Mouse (Mus musculus): Measurements from ENCODE around the gene Olfr808. TPM values are rescaled to one million over a fixed set of nuclear protein-coding genes. Genes with fewer than 3 reads are reported as not detected.

Olfr808 gene
- total and polyA plus RNA-seq, 2 experiments from 2014 or later = not detected

- no peaks in the 10 kb centered on the region for H3K9me3 ChIP-seq (ENCODE audit: low read length)
- ATAC-seq (no peak), DNase-seq (no peak)
- no peak within 1 kb of the TSS for H3K9ac ChIP-seq
- no peaks in the 10 kb centered on the region for H3K27me3 ChIP-seq (ENCODE audit: insufficient read depth, low read length)
- no peak within 1 kb of the TSS for H3K4me3 ChIP-seq (ENCODE audit: low read depth, low read length)
- TF ChIP-seq CTCF (IDR thresholded peaks at IDR 0.05; ENCODE audit: low read depth) = no peak
- no peak within 1 kb of the TSS for H3K27ac ChIP-seq (ENCODE audit: low read depth, low read length)
- H3K4me1 ChIP-seq (ENCODE audit: insufficient read depth) = no peaks in the 10 kb centered on the region
- H3K4me2 ChIP-seq (ENCODE audit: low read depth) = no peak within 1 kb of the TSS
- 86% methylated on average over 4 of the region's 4 CpGs for WGBS
- no peaks in the 10 kb centered on the region for H3K36me3 ChIP-seq (ENCODE audit: insufficient read depth)
These were observed 39.0 kb downstream of the Olfr808 start, which contains the start of gene Olfr811 for GRCm38 (mm10) chr10:129804296-129804695. TSS of gene Olfr811 (minus strand) at chr10:129804396.

Small RNAs within 50 kb of the gene (microRNA-seq; reads per million reads assigned to microRNA genes)
- gene Gm24485 = 0 reads per million in 2 experiments

Other genes starting within 250 kb of the Olfr808 start
- gene Olfr791, start 243.7 kb upstream of the Olfr808 start, total RNA-seq (2014; rRNA removed) = not detected in 2 replicates
- gene Olfr791, start 243.7 kb upstream of the Olfr808 start, polyA plus RNA-seq (2015; fragmentation: Nextera tagmentation; extraction: Ambion mirVana) = not detected in 2 replicates
- not detected in 2 replicates for gene Olfr792, start 226.3 kb upstream of the Olfr808 start, total RNA-seq (2014; rRNA removed)
- not detected in 2 replicates for gene Olfr792, start 226.3 kb upstream of the Olfr808 start, polyA plus RNA-seq (2015; fragmentation: Nextera tagmentation; extraction: Ambion mirVana)
- 0.15 TPM in 1 of 2 replicates, not detected in the other for gene Olfr794, start 197.8 kb upstream of the Olfr808 start, total RNA-seq (2014; rRNA removed)
- gene Olfr794, start 197.8 kb upstream of the Olfr808 start, polyA plus RNA-seq (2015; fragmentation: Nextera tagmentation; extraction: Ambion mirVana) = not detected in 2 replicates
- not detected in 2 replicates for gene Olfr796, start 152.9 kb upstream of the Olfr808 start, total RNA-seq (2014; rRNA removed)
- not detected in 2 replicates for gene Olfr796, start 152.9 kb upstream of the Olfr808 start, polyA plus RNA-seq (2015; fragmentation: Nextera tagmentation; extraction: Ambion mirVana)
- not detected in 2 replicates for gene Olfr798, start 137.5 kb upstream of the Olfr808 start, total RNA-seq (2014; rRNA removed)
- not detected in 2 replicates for gene Olfr798, start 137.5 kb upstream of the Olfr808 start, polyA plus RNA-seq (2015; fragmentation: Nextera tagmentation; extraction: Ambion mirVana)
- not detected in 2 replicates for gene Olfr799, start 128.0 kb upstream of the Olfr808 start, total RNA-seq (2014; rRNA removed)
- gene Olfr799, start 128.0 kb upstream of the Olfr808 start, polyA plus RNA-seq (2015; fragmentation: Nextera tagmentation; extraction: Ambion mirVana) = not detected in 2 replicates
- 0.31 TPM in 1 of 2 replicates, not detected in the other for gene Olfr800, start 107.8 kb upstream of the Olfr808 start, total RNA-seq (2014; rRNA removed)
- not detected in 2 replicates for gene Olfr800, start 107.8 kb upstream of the Olfr808 start, polyA plus RNA-seq (2015; fragmentation: Nextera tagmentation; extraction: Ambion mirVana)
- not detected in 2 replicates for gene Olfr801, start 91.6 kb upstream of the Olfr808 start, total RNA-seq (2014; rRNA removed)
- not detected in 2 replicates for gene Olfr801, start 91.6 kb upstream of the Olfr808 start, polyA plus RNA-seq (2015; fragmentation: Nextera tagmentation; extraction: Ambion mirVana)
- not detected in 2 replicates for gene Olfr802, start 77.3 kb upstream of the Olfr808 start, total RNA-seq (2014; rRNA removed)
- 0.06 TPM in 1 of 2 replicates, not detected in the other for gene Olfr802, start 77.3 kb upstream of the Olfr808 start, polyA plus RNA-seq (2015; fragmentation: Nextera tagmentation; extraction: Ambion mirVana)
- gene Olfr803, start 71.2 kb upstream of the Olfr808 start, total RNA-seq (2014; rRNA removed) = not detected in 2 replicates
- gene Olfr803, start 71.2 kb upstream of the Olfr808 start, polyA plus RNA-seq (2015; fragmentation: Nextera tagmentation; extraction: Ambion mirVana) = not detected in 2 replicates
- gene Olfr804, start 62.3 kb upstream of the Olfr808 start, total RNA-seq (2014; rRNA removed) = not detected in 2 replicates
- not detected in 2 replicates for gene Olfr804, start 62.3 kb upstream of the Olfr808 start, polyA plus RNA-seq (2015; fragmentation: Nextera tagmentation; extraction: Ambion mirVana)
- gene Olfr805, start 36.1 kb upstream of the Olfr808 start, total RNA-seq (2014; rRNA removed) = not detected in 2 replicates
- not detected in 2 replicates for gene Olfr805, start 36.1 kb upstream of the Olfr808 start, polyA plus RNA-seq (2015; fragmentation: Nextera tagmentation; extraction: Ambion mirVana)
- gene Olfr806, start 23.6 kb upstream of the Olfr808 start, total RNA-seq (2014; rRNA removed) = not detected in 2 replicates
- not detected in 2 replicates for gene Olfr806, start 23.6 kb upstream of the Olfr808 start, polyA plus RNA-seq (2015; fragmentation: Nextera tagmentation; extraction: Ambion mirVana)
- gene Olfr807, start 7.7 kb upstream of the Olfr808 start, total RNA-seq (2014; rRNA removed) = not detected in 2 replicates
- not detected in 2 replicates for gene Olfr807, start 7.7 kb upstream of the Olfr808 start, polyA plus RNA-seq (2015; fragmentation: Nextera tagmentation; extraction: Ambion mirVana)
- not detected in 2 replicates for gene Olfr809, start 9.2 kb downstream of the Olfr808 start, total RNA-seq (2014; rRNA removed)
- gene Olfr809, start 9.2 kb downstream of the Olfr808 start, polyA plus RNA-seq (2015; fragmentation: Nextera tagmentation; extraction: Ambion mirVana) = not detected in 2 replicates
- not detected in 2 replicates for gene Olfr810, start 29.4 kb downstream of the Olfr808 start, total RNA-seq (2014; rRNA removed)
- gene Olfr810, start 29.4 kb downstream of the Olfr808 start, polyA plus RNA-seq (2015; fragmentation: Nextera tagmentation; extraction: Ambion mirVana) = not detected in 2 replicates
- gene Olfr811, start 38.9 kb downstream of the Olfr808 start, total RNA-seq (2014; rRNA removed) = not detected in 2 replicates
- gene Olfr811, start 38.9 kb downstream of the Olfr808 start, polyA plus RNA-seq (2015; fragmentation: Nextera tagmentation; extraction: Ambion mirVana) = not detected in 2 replicates
- not detected in 2 replicates for gene Olfr812, start 80.6 kb downstream of the Olfr808 start, total RNA-seq (2014; rRNA removed)
- not detected in 2 replicates for gene Olfr812, start 80.6 kb downstream of the Olfr808 start, polyA plus RNA-seq (2015; fragmentation: Nextera tagmentation; extraction: Ambion mirVana)
- gene Olfr813, start 89.9 kb downstream of the Olfr808 start, total RNA-seq (2014; rRNA removed) = not detected in 2 replicates
- not detected in 2 replicates for gene Olfr813, start 89.9 kb downstream of the Olfr808 start, polyA plus RNA-seq (2015; fragmentation: Nextera tagmentation; extraction: Ambion mirVana)
- not detected in 2 replicates for gene Olfr814, start 114.4 kb downstream of the Olfr808 start, total RNA-seq (2014; rRNA removed)
- not detected in 2 replicates for gene Olfr814, start 114.4 kb downstream of the Olfr808 start, polyA plus RNA-seq (2015; fragmentation: Nextera tagmentation; extraction: Ambion mirVana)
- gene Olfr815, start 140.4 kb downstream of the Olfr808 start, total RNA-seq (2014; rRNA removed) = not detected in 2 replicates
- gene Olfr815, start 140.4 kb downstream of the Olfr808 start, polyA plus RNA-seq (2015; fragmentation: Nextera tagmentation; extraction: Ambion mirVana) = not detected in 2 replicates
- gene Olfr816, start 150.1 kb downstream of the Olfr808 start, total RNA-seq (2014; rRNA removed) = not detected in 2 replicates
- gene Olfr816, start 150.1 kb downstream of the Olfr808 start, polyA plus RNA-seq (2015; fragmentation: Nextera tagmentation; extraction: Ambion mirVana) = not detected in 2 replicates
- not detected in 2 replicates for gene Olfr818, start 183.6 kb downstream of the Olfr808 start, total RNA-seq (2014; rRNA removed)
- not detected in 2 replicates for gene Olfr818, start 183.6 kb downstream of the Olfr808 start, polyA plus RNA-seq (2015; fragmentation: Nextera tagmentation; extraction: Ambion mirVana)
- not detected in 2 replicates for gene Olfr819, start 201.8 kb downstream of the Olfr808 start, total RNA-seq (2014; rRNA removed)
- not detected in 2 replicates for gene Olfr819, start 201.8 kb downstream of the Olfr808 start, polyA plus RNA-seq (2015; fragmentation: Nextera tagmentation; extraction: Ambion mirVana)
- gene Olfr247, start 210.7 kb downstream of the Olfr808 start, total RNA-seq (2014; rRNA removed) = not detected in 2 replicates
- gene Olfr247, start 210.7 kb downstream of the Olfr808 start, polyA plus RNA-seq (2015; fragmentation: Nextera tagmentation; extraction: Ambion mirVana) = not detected in 2 replicates
- not detected in 2 replicates for gene Gm10310, start 219.6 kb downstream of the Olfr808 start, total RNA-seq (2014; rRNA removed)
- not detected in 2 replicates for gene Gm10310, start 219.6 kb downstream of the Olfr808 start, polyA plus RNA-seq (2015; fragmentation: Nextera tagmentation; extraction: Ambion mirVana)
- gene Olfr820, start 247.1 kb downstream of the Olfr808 start, total RNA-seq (2014; rRNA removed) = not detected in 2 replicates
- not detected in 2 replicates for gene Olfr820, start 247.1 kb downstream of the Olfr808 start, polyA plus RNA-seq (2015; fragmentation: Nextera tagmentation; extraction: Ambion mirVana)

Measured in forebrain, postnatal 0 days (tissue).